Mouse (Mus musculus): ENCODE measurements at regions not wholly inside any gene's neighbourhood (a gene's known extent, or its start where the extent isn't known, plus 50 kb on each side); places are given as distances from the start of the nearest gene placed in this dataset.
A peak's percentile ranks its signal among the peaks of the same experiment; 100 is the strongest.

DNA sequence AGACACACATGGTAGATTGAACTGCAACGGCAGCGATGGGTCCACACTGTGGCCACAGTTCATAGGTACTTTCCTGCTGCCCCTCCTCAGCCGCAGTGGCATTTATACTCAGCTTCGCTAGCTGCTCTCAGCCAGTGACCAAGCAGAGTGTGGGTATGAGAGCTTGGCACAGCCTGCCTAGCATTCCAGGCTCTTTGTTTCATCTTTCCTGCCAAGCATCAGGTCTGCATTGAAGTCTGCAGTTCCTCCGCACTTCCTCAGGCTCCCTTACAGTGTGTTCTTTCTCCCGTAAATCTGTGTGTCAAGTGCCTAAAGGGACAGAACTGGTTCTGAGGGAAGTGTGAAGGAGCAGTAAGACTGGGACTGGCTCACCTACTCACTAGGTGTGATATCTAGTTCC, 194.6 kb upstream of the Daam1 start:
- no peak overlapping the region for H3K9ac ChIP-seq (ENCODE audit: low read depth, low read length)
- H3K4me2 ChIP-seq (ENCODE audit: low read depth, low read length) = no peak overlapping the region
- H3K4me3 ChIP-seq (ENCODE audit: low read depth, low read length) = no peak overlapping the region
- H3K27ac ChIP-seq (replicated peaks; ENCODE audit: low read depth, low read length) = no peak overlapping the region
- ATAC-seq (ENCODE audit: low read depth) (no peak), DNase-seq (ENCODE audit: low spot score) (no peak)
- H3K4me1 ChIP-seq (ENCODE audit: control insufficient read depth, insufficient read depth, low read length) = 0 out of 2 replicates have a peak, but pooled peaks cover 3% of the 10 kb centered on the region
- H3K27me3 ChIP-seq (replicated peaks; ENCODE audit: control insufficient read depth, insufficient read depth, low read length) = no peaks in the 10 kb centered on the region
- H3K9me3 ChIP-seq (ENCODE audit: control insufficient read depth, low read length) = no peaks in the 10 kb centered on the region
- WGBS = 83% methylated on average over 6 of the region's 6 CpGs
- no peaks in the 10 kb centered on the region for H3K36me3 ChIP-seq (ENCODE audit: control insufficient read depth, insufficient read depth, low read length)

DNA sequence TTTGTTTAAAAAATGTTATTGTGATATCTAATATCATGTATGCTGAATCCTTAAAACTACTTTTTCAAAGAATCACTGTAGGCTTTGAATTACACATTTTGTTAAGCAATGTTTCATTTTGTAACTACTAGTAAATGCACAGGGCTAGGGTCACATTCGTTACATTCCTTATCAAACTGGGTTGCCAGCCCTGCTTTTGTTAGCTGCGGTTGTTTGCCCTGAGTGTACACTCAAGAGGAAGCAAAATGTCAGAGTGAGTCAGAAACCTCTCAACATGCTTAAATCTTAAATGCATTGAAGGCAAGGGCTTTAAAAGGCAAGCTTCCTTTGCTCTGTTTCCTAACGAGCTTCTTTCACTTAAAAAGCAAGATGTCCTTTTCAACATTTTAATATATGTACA, 193.6 kb upstream of the Daam1 start:
- Histone ChIP-seq H3K27ac (replicated peaks; ENCODE audit: low read depth, low read length) (no peak overlapping the region), H3K27me3 (replicated peaks; ENCODE audit: control insufficient read depth, insufficient read depth, low read length) (no peaks in the 10 kb centered on the region), H3K36me3 (ENCODE audit: control insufficient read depth, insufficient read depth, low read length) (no peaks in the 10 kb centered on the region), H3K9me3 (ENCODE audit: control insufficient read depth, low read length) (no peaks in the 10 kb centered on the region), H3K4me2 (ENCODE audit: low read depth, low read length) (no peak overlapping the region), H3K4me3 (ENCODE audit: low read depth, low read length) (no peak overlapping the region), H3K9ac (ENCODE audit: low read depth, low read length) (no peak overlapping the region), H3K4me1 (ENCODE audit: control insufficient read depth, insufficient read depth, low read length) (peaks cover 3% of the 10 kb centered on the region; the same call in 1 of the 2 replicates)
- ATAC-seq (ENCODE audit: low read depth) (no peak), DNase-seq (ENCODE audit: low spot score) (no peak)
- WGBS = 72% methylated on average over 3 of the region's 3 CpGs

DNA sequence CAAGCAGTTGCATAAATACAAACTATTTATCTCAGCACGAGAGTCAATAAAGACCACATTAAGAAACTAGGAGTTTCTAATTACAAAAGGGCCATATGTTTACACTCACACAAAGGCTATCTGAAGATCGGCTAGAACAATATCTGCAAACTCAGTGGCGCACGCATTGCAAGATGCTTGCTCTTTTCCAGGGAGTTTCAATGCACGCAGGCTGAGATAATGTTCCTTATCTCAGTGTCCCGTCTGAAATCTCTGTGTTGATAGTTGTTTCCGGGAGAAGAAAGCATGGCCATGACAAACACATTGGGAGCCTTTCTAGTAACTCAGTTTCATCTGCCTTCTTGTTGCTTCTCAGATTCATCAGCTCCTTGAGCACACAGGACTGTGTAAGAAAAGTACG, 192.6 kb upstream of the Daam1 start:
- Histone ChIP-seq H3K4me2 (ENCODE audit: low read depth, low read length) (no peak overlapping the region), H3K27ac (replicated peaks; ENCODE audit: low read depth, low read length) (no peak overlapping the region), H3K36me3 (ENCODE audit: control insufficient read depth, insufficient read depth, low read length) (no peaks in the 10 kb centered on the region), H3K9ac (ENCODE audit: low read depth, low read length) (no peak overlapping the region), H3K4me1 (ENCODE audit: control insufficient read depth, insufficient read depth, low read length) (peaks cover 8% of the 10 kb centered on the region; the same call in 1 of the 2 replicates), H3K9me3 (ENCODE audit: control insufficient read depth, low read length) (no peaks in the 10 kb centered on the region), H3K4me3 (ENCODE audit: low read depth, low read length) (no peak overlapping the region), H3K27me3 (replicated peaks; ENCODE audit: control insufficient read depth, insufficient read depth, low read length) (no peaks in the 10 kb centered on the region)
- DNase-seq (ENCODE audit: low spot score) = no peak
- ATAC-seq (ENCODE audit: low read depth) = no peak
- 65% methylated on average over 8 of the region's 8 CpGs for WGBS

GRCm38 (mm10) chr12:71640058-71640501, 190.8 kb upstream of the Daam1 start:
- WGBS = 54% methylated on average over 10 of the region's 10 CpGs
- Histone ChIP-seq H3K9ac (ENCODE audit: low read depth, low read length) (no peak overlapping the region), H3K9me3 (ENCODE audit: control insufficient read depth, low read length) (no peaks in the 10 kb centered on the region), H3K36me3 (ENCODE audit: control insufficient read depth, insufficient read depth, low read length) (no peaks in the 10 kb centered on the region), H3K27me3 (replicated peaks; ENCODE audit: control insufficient read depth, insufficient read depth, low read length) (no peaks in the 10 kb centered on the region), H3K4me3 (ENCODE audit: low read depth, low read length) (no peak overlapping the region), H3K4me1 (ENCODE audit: control insufficient read depth, insufficient read depth, low read length) (peaks cover 8% of the 10 kb centered on the region; the same call in 1 of the 2 replicates), H3K4me2 (ENCODE audit: low read depth, low read length) (no peak overlapping the region), H3K27ac (replicated peaks; ENCODE audit: low read depth, low read length) (no peak overlapping the region)
- ATAC-seq (ENCODE audit: low read depth) = no peak
- no peak for DNase-seq (ENCODE audit: low spot score)

DNA sequence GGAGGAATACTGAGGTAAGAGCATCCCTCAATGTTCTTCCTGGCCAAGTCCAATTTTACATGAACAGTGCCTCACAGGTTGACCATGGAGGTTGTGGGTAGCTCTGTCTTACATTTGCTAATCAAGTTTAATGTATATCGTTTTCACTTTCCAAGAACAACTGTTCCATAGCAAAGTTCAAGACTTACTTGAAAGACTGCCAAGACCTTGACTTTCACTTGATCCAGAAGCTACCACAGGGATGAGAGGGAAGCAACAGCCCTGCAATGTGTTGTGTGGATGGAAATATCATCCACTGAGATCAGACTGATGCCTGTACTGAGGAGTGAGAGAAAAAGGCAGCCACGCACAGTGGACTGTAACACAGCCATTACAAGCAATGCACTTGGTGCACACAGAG, 189.4 kb upstream of the Daam1 start:
- peaks cover 8% of the 10 kb centered on the region; the same call in 1 of the 2 replicates for H3K4me1 ChIP-seq (ENCODE audit: control insufficient read depth, insufficient read depth, low read length)
- DNase-seq (ENCODE audit: low spot score) (peak; percentile 53), ATAC-seq (ENCODE audit: low read depth) (no peak)
- no peaks in the 10 kb centered on the region for H3K9me3 ChIP-seq (ENCODE audit: control insufficient read depth, low read length)
- H3K4me2 ChIP-seq (ENCODE audit: low read depth, low read length) = no peak overlapping the region
- WGBS = 80% methylated on average over 2 of the region's 2 CpGs
- H3K27me3 ChIP-seq (replicated peaks; ENCODE audit: control insufficient read depth, insufficient read depth, low read length) = no peaks in the 10 kb centered on the region
- H3K27ac ChIP-seq (replicated peaks; ENCODE audit: low read depth, low read length) = no peak overlapping the region
- H3K4me3 ChIP-seq (ENCODE audit: low read depth, low read length) = no peak overlapping the region
- no peaks in the 10 kb centered on the region for H3K36me3 ChIP-seq (ENCODE audit: control insufficient read depth, insufficient read depth, low read length)
- H3K9ac ChIP-seq (ENCODE audit: low read depth, low read length) = no peak overlapping the region

DNA sequence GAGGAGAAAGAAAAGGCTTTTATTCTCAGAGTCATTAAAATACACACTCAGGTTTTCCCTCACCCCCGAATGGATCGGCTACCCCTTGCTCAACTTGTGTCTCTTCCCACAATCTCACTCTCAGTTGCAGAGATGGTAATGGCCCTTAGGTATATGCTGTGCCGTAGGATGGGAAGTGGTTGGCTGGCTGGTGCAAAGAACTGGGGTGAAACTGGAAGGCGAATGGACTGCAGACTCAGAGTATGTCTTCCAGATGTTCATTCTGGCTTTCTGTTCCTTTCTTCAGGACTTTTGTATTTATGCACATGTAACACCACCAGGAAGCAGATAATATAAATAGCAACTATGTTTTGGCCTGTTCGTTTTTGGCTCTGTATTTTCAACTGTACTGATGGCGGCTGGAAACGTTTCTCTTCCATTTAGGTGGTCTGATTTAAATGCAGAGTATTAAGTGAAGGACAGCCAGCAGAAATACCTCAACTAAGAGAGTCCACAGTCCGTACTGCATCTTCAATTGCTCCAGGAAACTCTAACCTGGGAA, 188.0 kb upstream of the Daam1 start:
- Histone ChIP-seq H3K4me1 (ENCODE audit: control insufficient read depth, insufficient read depth, low read length) (peaks cover 8% of the 10 kb centered on the region; the same call in 1 of the 2 replicates), H3K9me3 (ENCODE audit: control insufficient read depth, low read length) (no peaks in the 10 kb centered on the region), H3K27ac (replicated peaks; ENCODE audit: low read depth, low read length) (peak overlapping the region; percentile 69), H3K36me3 (ENCODE audit: control insufficient read depth, insufficient read depth, low read length) (no peaks in the 10 kb centered on the region), H3K27me3 (replicated peaks; ENCODE audit: control insufficient read depth, insufficient read depth, low read length) (no peaks in the 10 kb centered on the region), H3K4me3 (ENCODE audit: low read depth, low read length) (no peak overlapping the region), H3K9ac (ENCODE audit: low read depth, low read length) (no peak overlapping the region), H3K4me2 (ENCODE audit: low read depth, low read length) (no peak overlapping the region)
- peak; percentile 72 for DNase-seq (ENCODE audit: low spot score)
- ATAC-seq (ENCODE audit: low read depth) = peak; percentile 71
- WGBS = 48% methylated on average over 8 of the region's 8 CpGs

- no peak for DNase-seq (ENCODE audit: low spot score)
Observed at GRCm38 (mm10) chr12:71651251-71651650, 179.6 kb upstream of the Daam1 start.

GRCm38 (mm10) chr12:71693346-71694038, 137.4 kb upstream of the Daam1 start:
- H3K4me3 ChIP-seq (ENCODE audit: low read depth, low read length) = no peak overlapping the region
- H3K27me3 ChIP-seq (replicated peaks; ENCODE audit: control insufficient read depth, insufficient read depth, low read length) = no peaks in the 10 kb centered on the region
- DNase-seq (ENCODE audit: low spot score) (peak; percentile 78), ATAC-seq (ENCODE audit: low read depth) (peak; percentile 68; the same call in 1 of the 2 replicates)
- H3K36me3 ChIP-seq (ENCODE audit: control insufficient read depth, insufficient read depth, low read length) = no peaks in the 10 kb centered on the region
- H3K9ac ChIP-seq (ENCODE audit: low read depth, low read length) = no peak overlapping the region
- H3K9me3 ChIP-seq (ENCODE audit: control insufficient read depth, low read length) = no peaks in the 10 kb centered on the region
- no peak overlapping the region for H3K4me2 ChIP-seq (ENCODE audit: low read depth, low read length)
- H3K4me1 ChIP-seq (ENCODE audit: control insufficient read depth, insufficient read depth, low read length) = no peaks in the 10 kb centered on the region
- WGBS = 48% methylated on average over 10 of the region's 10 CpGs
- H3K27ac ChIP-seq (replicated peaks; ENCODE audit: low read depth, low read length) = 0 out of 2 replicates have a peak overlapping the region, but pooled peaks have one; percentile 41

More at GRCm38 (mm10) chr12:71651251-71651650, 179.6 kb upstream of the Daam1 start:
- no peak overlapping the region for H3K27ac ChIP-seq (replicated peaks; ENCODE audit: low read depth, low read length)
- H3K4me2 ChIP-seq (ENCODE audit: low read depth, low read length) = no peak overlapping the region
- H3K9ac ChIP-seq (ENCODE audit: low read depth, low read length) = no peak overlapping the region
- H3K27me3 ChIP-seq (replicated peaks; ENCODE audit: control insufficient read depth, insufficient read depth, low read length) = no peaks in the 10 kb centered on the region
- H3K36me3 ChIP-seq (ENCODE audit: control insufficient read depth, insufficient read depth, low read length) = no peaks in the 10 kb centered on the region
- WGBS = 60% methylated on average over 2 of the region's 2 CpGs
- no peak overlapping the region for H3K4me3 ChIP-seq (ENCODE audit: low read depth, low read length)
- H3K4me1 ChIP-seq (ENCODE audit: control insufficient read depth, insufficient read depth, low read length) = no peaks in the 10 kb centered on the region
- ATAC-seq (ENCODE audit: low read depth) = no peak
- H3K9me3 ChIP-seq (ENCODE audit: control insufficient read depth, low read length) = no peaks in the 10 kb centered on the region

DNA sequence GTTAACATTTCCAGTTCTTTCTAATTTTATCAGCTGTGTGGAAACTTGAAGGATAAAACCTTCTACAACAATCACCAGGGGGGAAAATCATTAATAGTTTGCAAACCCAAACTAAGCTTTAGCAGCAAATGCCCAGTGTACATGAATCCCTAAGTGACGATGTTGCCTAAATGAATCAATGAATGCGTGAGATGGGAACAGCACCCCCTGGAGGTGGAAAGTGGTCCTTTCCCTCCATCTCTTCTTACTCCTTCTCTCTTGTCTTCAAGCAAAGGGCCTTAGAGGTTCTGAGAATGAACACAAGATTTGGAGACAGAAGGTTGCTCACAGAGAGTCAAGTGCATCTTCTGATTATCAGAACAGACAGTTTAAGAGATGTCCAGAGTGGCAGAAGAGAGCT, 129.1 kb upstream of the Daam1 start:
- ATAC-seq (ENCODE audit: low read depth) = no peak
- H3K4me3 ChIP-seq (ENCODE audit: low read depth, low read length) = no peak overlapping the region
- no peak overlapping the region for H3K4me2 ChIP-seq (ENCODE audit: low read depth, low read length)
- H3K27ac ChIP-seq (replicated peaks; ENCODE audit: low read depth, low read length) = no peak overlapping the region
- 85% methylated on average over 2 of the region's 2 CpGs for WGBS
- peak; percentile 10 for DNase-seq (ENCODE audit: low spot score)
- no peaks in the 10 kb centered on the region for H3K4me1 ChIP-seq (ENCODE audit: control insufficient read depth, insufficient read depth, low read length)
- H3K36me3 ChIP-seq (ENCODE audit: control insufficient read depth, insufficient read depth, low read length) = no peaks in the 10 kb centered on the region
- no peak overlapping the region for H3K9ac ChIP-seq (ENCODE audit: low read depth, low read length)
- no peaks in the 10 kb centered on the region for H3K27me3 ChIP-seq (replicated peaks; ENCODE audit: control insufficient read depth, insufficient read depth, low read length)
- no peaks in the 10 kb centered on the region; the same call in 1 of the 2 replicates for H3K9me3 ChIP-seq (ENCODE audit: control insufficient read depth, low read length)
